Mouse (Mus musculus): ENCODE results near the gene Pcdh9.

- TF ChIP-seq CTCF (IDR thresholded peaks at IDR 0.05; ENCODE audit: borderline replicate concordance, control insufficient read depth, extremely low read depth, insufficient read depth, low read length, poor library complexity), result no peak
- no peak for TF ChIP-seq POLR2A (IDR thresholded peaks at IDR 0.05; ENCODE audit: control insufficient read depth, extremely low read depth, insufficient read depth, low read length, poor library complexity)
Observed at GRCm38 (mm10) chr14:93564361-93564760, 326.1 kb downstream of the Pcdh9 start.

All from thymus, adult 2 months (tissue).